In the genomic region with DNA sequence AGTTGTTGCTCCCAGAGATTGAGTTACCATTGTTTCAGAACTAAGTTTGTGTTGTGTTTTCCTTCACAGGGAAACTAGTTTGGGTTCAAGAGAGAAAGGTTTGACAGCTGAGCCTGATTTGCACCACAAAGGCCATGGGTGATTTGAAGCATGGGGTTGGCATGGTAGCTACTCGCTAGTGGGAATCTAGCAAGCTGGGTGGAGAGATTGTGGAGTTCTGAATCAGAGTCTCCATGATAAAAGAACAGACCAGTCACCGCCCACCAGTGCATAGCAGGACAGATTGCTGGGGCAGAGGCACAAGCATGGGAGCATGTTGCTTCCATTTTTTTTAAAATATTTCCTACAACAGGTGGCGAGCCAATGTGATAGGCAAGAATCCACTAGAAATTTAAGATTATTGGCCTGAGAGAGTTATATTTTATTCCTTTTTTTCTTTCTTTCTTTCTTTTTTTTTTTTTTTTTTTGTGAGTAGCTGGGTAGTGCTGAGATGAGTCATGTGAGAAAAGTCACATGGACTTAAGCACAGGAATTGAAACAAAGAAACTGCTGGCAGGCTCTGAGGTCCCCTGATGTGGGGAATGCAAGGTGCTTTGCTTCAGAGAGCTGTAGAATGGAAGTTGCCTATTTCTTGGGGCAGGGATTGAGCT, we compare ENCODE assay signal across 26 mouse cellular contexts.
DNase-seq lines count a peak whose midpoint lies in the region; ATAC-seq and TF ChIP-seq lines count a peak whose summit lies in the region.
"Had no signal": no experiment of that assay in that cellular context is flagged by ENCODE, and none has a peak within 500 bp of the region (broad histone marks: within the 10 kb centered on the region; RNA-seq: fewer than 3 reads in every experiment).

No protein-coding gene starts in this region.

- no peaks in the 10 kb centered on the region for H3K9me3 ChIP-seq in stomach, postnatal 0 days (ENCODE audit: control insufficient read depth, low read length)
- H3K9me3 ChIP-seq: hindbrain, embryonic 13.5 days; limb, embryonic 13.5 days; lung, embryonic 15.5 days; midbrain, embryonic 15.5 days had no signal

- DNase-seq in embryo, embryonic 10.5 days (ENCODE audit: low spot score): peak; percentile 9
- no peak for DNase-seq in embryo, embryonic 11 days
- peak; percentile 3 for DNase-seq in urinary bladder, postnatal 14 days (ENCODE audit: low spot score)
- DNase-seq in urinary bladder, postnatal 4 days (ENCODE audit: low spot score in 2 of 2): no peak
- peak; percentile 51 for DNase-seq in ZHBTc4 (ENCODE audit: low read depth, low spot score)
- DNase-seq in stomach, postnatal 0 days (ENCODE audit: low spot score): peak; percentile 17
- DNase-seq in kidney, postnatal 14 days: no peak
- DNase-seq: adrenal gland, adult 2 months; adrenal gland, postnatal 36 days; cerebellum, adult 8-10 months; gastrocnemius, adult 2 months; heart, adult 2 months; kidney, adult 11 months; kidney, postnatal 25 days; right cerebral cortex, postnatal 25 days; spleen, adult 18-20 months had no signal

- no peak overlapping the region for H3K9ac ChIP-seq in stomach, postnatal 0 days (ENCODE audit: low read length)
- H3K9ac ChIP-seq: heart, embryonic 12.5 days; hindbrain, embryonic 13.5 days; limb, embryonic 13.5 days; lung, embryonic 15.5 days; midbrain, embryonic 15.5 days had no signal

- no peaks in the 10 kb centered on the region for H3K36me3 ChIP-seq in stomach, postnatal 0 days (ENCODE audit: control insufficient read depth, insufficient read depth, low read length)
- H3K36me3 ChIP-seq: heart, embryonic 12.5 days; hindbrain, embryonic 13.5 days; limb, embryonic 13.5 days; lung, embryonic 15.5 days; midbrain, embryonic 10.5 days; midbrain, embryonic 15.5 days had no signal

- TF ChIP-seq EP300 in stomach, postnatal 0 days (optimal IDR thresholded peaks at IDR 0.05): no peak

- no peak overlapping the region for H3K4me2 ChIP-seq in stomach, postnatal 0 days (replicated peaks; ENCODE audit: low read depth)
- H3K4me2 ChIP-seq: heart, embryonic 12.5 days; hindbrain, embryonic 13.5 days; limb, embryonic 13.5 days; liver, embryonic 11.5 days; lung, embryonic 15.5 days; midbrain, embryonic 15.5 days had no signal

- ATAC-seq in stomach, postnatal 0 days (ENCODE audit: low FRiP score, low TSS enrichment): no peak
- no peak for ATAC-seq in inflammation-experienced regulatory T-cells, adult 6 months
- ATAC-seq: forebrain, embryonic 16.5 days; midbrain, embryonic 15.5 days; Patski had no signal

- 72% methylated on average over 3 of the region's 3 CpGs for WGBS in stomach, postnatal 0 days

- no peaks in the 10 kb centered on the region for H3K27me3 ChIP-seq in stomach, postnatal 0 days (ENCODE audit: control insufficient read depth, insufficient read depth, low read length)
- H3K27me3 ChIP-seq: heart, embryonic 12.5 days; hindbrain, embryonic 13.5 days; limb, embryonic 13.5 days; lung, embryonic 15.5 days; midbrain, embryonic 15.5 days; Patski had no signal

- TF ChIP-seq CTCF in stomach, postnatal 0 days (IDR thresholded peaks at IDR 0.05; ENCODE audit: low read depth): no peak

- H3K4me1 ChIP-seq in stomach, postnatal 0 days (replicated peaks; ENCODE audit: control insufficient read depth, insufficient read depth): no peaks in the 10 kb centered on the region
- H3K4me1 ChIP-seq: heart, embryonic 12.5 days; limb, embryonic 13.5 days; lung, embryonic 15.5 days had no signal

- no peak overlapping the region for H3K4me3 ChIP-seq in stomach, postnatal 0 days (ENCODE audit: low read depth, low read length)
- H3K4me3 ChIP-seq: gastrocnemius, adult 2 months; heart, adult 2 months; heart, embryonic 12.5 days; hindbrain, embryonic 13.5 days; limb, embryonic 13.5 days; lung, embryonic 15.5 days; midbrain, embryonic 10.5 days; midbrain, embryonic 15.5 days had no signal

- no peak overlapping the region for H3K27ac ChIP-seq in stomach, postnatal 0 days (replicated peaks)
- H3K27ac ChIP-seq: gastrocnemius, adult 2 months; heart, adult 2 months; hindbrain, embryonic 13.5 days; limb, embryonic 13.5 days; lung, embryonic 15.5 days; midbrain, embryonic 10.5 days; midbrain, embryonic 15.5 days had no signal

Comparison
In these comparisons a context has a peak if more than half of its experiments do, and no peak if none do; other contexts are left out.
1. DNase-seq: peak in embryo, embryonic 10.5 days (single experiment), urinary bladder, postnatal 14 days (single experiment), ZHBTc4 (single experiment) and stomach, postnatal 0 days (single experiment); none in embryo, embryonic 11 days (single experiment), urinary bladder, postnatal 4 days (0 of 2) and kidney, postnatal 14 days (single experiment).